Mouse (Mus musculus) embryonic facial prominence, embryonic 11.5 days (tissue): ENCODE data around the gene Ly6g6c. TPM values are rescaled to one million over a fixed set of nuclear protein-coding genes. Genes with fewer than 3 reads are reported as not detected.
A peak's percentile ranks its signal among the peaks of the same experiment; 100 is the strongest.

Source experiments
- ATAC-seq: fragments of 200-750 bp; cut with Nextera tagmentation; replicated peaks from 2 replicates; pipeline ENCODE4 v1.8.0; 2017; ENCODE audit warnings: low read depth; ENCODE audit not compliant: insufficient number of reproducible peaks, low FRiP score, low TSS enrichment
- DNase-seq: peaks from one replicate; pipeline ENCODE4 v3.0.0-alpha.2; 2015; ENCODE audit warnings: low spot score
- H3K27ac ChIP-seq: fragments of 300-500 bp; sonication (generic); replicated peaks from 2 replicates; pipeline ENCODE4 v1.5.1; 2014; ENCODE audit warnings: mild to moderate bottlenecking, low read depth, low read length, control low read depth
- H3K27me3 ChIP-seq: fragments of 300-500 bp; sonication (generic); 2 replicates; pipeline ENCODE4 v1.6.1; 2014; ENCODE audit warnings: mild to moderate bottlenecking, low read length, moderate library complexity, mixed read lengths; ENCODE audit not compliant: control insufficient read depth, insufficient read depth
- H3K36me3 ChIP-seq: fragments of 300-500 bp; sonication (generic); replicated peaks from 2 replicates; pipeline ENCODE4 v1.6.1; 2014; ENCODE audit warnings: low read depth, mild to moderate bottlenecking, low read length, moderate library complexity, mixed read lengths; ENCODE audit not compliant: control insufficient read depth, insufficient read depth
- H3K4me1 ChIP-seq: fragments of 300-500 bp; sonication (generic); 2 replicates; pipeline ENCODE4 v1.6.1; 2014; ENCODE audit warnings: low read length, mixed read lengths; ENCODE audit not compliant: control insufficient read depth, insufficient read depth
- H3K4me2 ChIP-seq: fragments of 300-500 bp; sonication (generic); 2 replicates; pipeline ENCODE4 v1.6.1; 2014; ENCODE audit warnings: low read depth, mild to moderate bottlenecking, control low read depth, low read length, moderate library complexity
- H3K4me3 ChIP-seq: fragments of 300-500 bp; sonication (generic); 2 replicates; pipeline ENCODE4 v1.5.1; 2014; ENCODE audit warnings: low read depth, low read length, control low read depth
- H3K9ac ChIP-seq: fragments of 300-500 bp; sonication (generic); replicated peaks from 2 replicates; pipeline ENCODE4 v1.6.1; 2014; ENCODE audit warnings: mild to moderate bottlenecking, control low read depth, low read length
- H3K9me3 ChIP-seq: fragments of 300-500 bp; sonication (generic); replicated peaks from 2 replicates; pipeline ENCODE4 v1.6.1; 2016; ENCODE audit warnings: mild to moderate bottlenecking, low read length, inconsistent platforms, mixed read lengths; ENCODE audit not compliant: control insufficient read depth
- WGBS: fragments of 180-500 bp; shearing (Covaris S2); extraction: QIAGEN DNeasy Blood & Tissue Kit; methylation state at CpG from one replicate; pipeline ENCODE4 v1.1.7; 2014; 5-methylcytosine and 5-hydroxymethylcytosine counted together
- polyA plus RNA-seq: library from polyadenylated mRNA; unstranded; fragments of >200 nt; fragmentation: Nextera tagmentation; extraction: Ambion mirVana; gene quantifications from 2 replicates; pipeline ENCODE4 v1.2.1, GENCODE M21; 2014

Gene Ly6g6c
- polyA plus RNA-seq, 1 experiment from 2014 or later: not detected

GRCm38 (mm10) chr17:35026206-35026605 is 39.0 kb upstream of the Ly6g6c start:
- Histone ChIP-seq H3K4me1 (peaks cover 3% of the 10 kb centered on the region), H3K27ac (no peak overlapping the region), H3K9ac (no peak overlapping the region), H3K9me3 (no peaks in the 10 kb centered on the region), H3K4me2 (no peak overlapping the region), H3K4me3 (no peak overlapping the region), H3K36me3 (no peaks in the 10 kb centered on the region), H3K27me3 (no peaks in the 10 kb centered on the region)
- 76% methylated on average over 5 of the region's 5 CpGs for WGBS
- ATAC-seq (no peak), DNase-seq (no peak)

GRCm38 (mm10) chr17:35027277-35028068 is 37.7 kb upstream of the Ly6g6c start, which contains the start of gene Sapcd1:
Gene Sapcd1, minus strand, starts transcription at chr17:35028016.
- WGBS: 37% methylated on average over 13 of the region's 13 CpGs
- peak within 1 kb of the TSS; percentile 12; the same call in 1 of the 2 replicates for H3K4me3 ChIP-seq
- H3K4me2 ChIP-seq: peak within 1 kb of the TSS; percentile 25; the same call in 1 of the 2 replicates
- no peaks in the 10 kb centered on the region for H3K36me3 ChIP-seq
- peak within 1 kb of the TSS; percentile 38; the same call in 1 of the 2 replicates for H3K27ac ChIP-seq
- ATAC-seq: 0 out of 2 replicates have a peak, but pooled peaks have one; percentile 45
- peak; percentile 38 for DNase-seq
- H3K9ac ChIP-seq: peak within 1 kb of the TSS; percentile 51
- no peaks in the 10 kb centered on the region for H3K9me3 ChIP-seq
- peaks cover 3% of the 10 kb centered on the region for H3K4me1 ChIP-seq
- no peaks in the 10 kb centered on the region for H3K27me3 ChIP-seq

GRCm38 (mm10) chr17:35028315-35028714 is 36.9 kb upstream of the Ly6g6c start:
- Histone ChIP-seq H3K9me3 (no peaks in the 10 kb centered on the region), H3K27me3 (no peaks in the 10 kb centered on the region), H3K27ac (no peak overlapping the region), H3K4me1 (peaks cover 3% of the 10 kb centered on the region), H3K4me2 (no peak overlapping the region), H3K36me3 (no peaks in the 10 kb centered on the region), H3K9ac (no peak overlapping the region), H3K4me3 (no peak overlapping the region)
- no peak for ATAC-seq
- 73% methylated on average over 2 of the region's 2 CpGs for WGBS
- no peak for DNase-seq

GRCm38 (mm10) chr17:35029691-35030532 is 35.3 kb upstream of the Ly6g6c start:
- Histone ChIP-seq H3K4me1 (peaks cover 3% of the 10 kb centered on the region), H3K9ac (peak overlapping the region; percentile 13; the same call in 1 of the 2 replicates), H3K4me2 (no peak overlapping the region), H3K9me3 (no peaks in the 10 kb centered on the region), H3K36me3 (no peaks in the 10 kb centered on the region), H3K4me3 (no peak overlapping the region), H3K27me3 (no peaks in the 10 kb centered on the region), H3K27ac (no peak overlapping the region)
- peak; percentile 56 for DNase-seq
- WGBS: 27% methylated on average over 19 of the region's 19 CpGs
- no peak for ATAC-seq

- H3K27me3 ChIP-seq: no peaks in the 10 kb centered on the region
- H3K36me3 ChIP-seq: no peaks in the 10 kb centered on the region
- DNase-seq (no peak), ATAC-seq (no peak)
- no peaks in the 10 kb centered on the region for H3K9me3 ChIP-seq
- peaks cover 3% of the 10 kb centered on the region for H3K4me1 ChIP-seq
- WGBS: 94% methylated on average over 11 of the region's 11 CpGs
- no peak overlapping the region for H3K4me3 ChIP-seq
- no peak overlapping the region for H3K27ac ChIP-seq
- no peak overlapping the region for H3K9ac ChIP-seq
- H3K4me2 ChIP-seq: no peak overlapping the region
Observed at GRCm38 (mm10) chr17:35031272-35031671, 33.9 kb upstream of the Ly6g6c start.

GRCm38 (mm10) chr17:35031880-35032279 is 33.3 kb upstream of the Ly6g6c start:
- WGBS: 75% methylated on average over 7 of the region's 7 CpGs
- Histone ChIP-seq H3K4me2 (no peak overlapping the region), H3K27me3 (no peaks in the 10 kb centered on the region), H3K9me3 (no peaks in the 10 kb centered on the region), H3K36me3 (no peaks in the 10 kb centered on the region), H3K9ac (no peak overlapping the region), H3K27ac (no peak overlapping the region), H3K4me3 (no peak overlapping the region), H3K4me1 (peaks cover 3% of the 10 kb centered on the region)
- no peak for ATAC-seq
- no peak for DNase-seq

- H3K27ac ChIP-seq: no peak overlapping the region
- no peaks in the 10 kb centered on the region for H3K27me3 ChIP-seq
- DNase-seq (no peak), ATAC-seq (no peak)
- WGBS: 69% methylated on average over 8 of the region's 8 CpGs
- no peak overlapping the region for H3K4me2 ChIP-seq
- H3K4me3 ChIP-seq: no peak overlapping the region
- peaks cover 3% of the 10 kb centered on the region for H3K4me1 ChIP-seq
- H3K9me3 ChIP-seq: no peaks in the 10 kb centered on the region
- H3K36me3 ChIP-seq: no peaks in the 10 kb centered on the region
- no peak overlapping the region for H3K9ac ChIP-seq
Observed at GRCm38 (mm10) chr17:35032323-35032870, 32.8 kb upstream of the Ly6g6c start.
